Mouse (Mus musculus): ENCODE measurements around the gene Gm21988. TPM values are rescaled to one million over a fixed set of nuclear protein-coding genes. Genes with fewer than 3 reads are reported as not detected.
A peak's percentile ranks its signal among the peaks of the same experiment; 100 is the strongest.

Gm21988 gene
- polyA plus RNA-seq, 1 experiment from 2014 or later = 15.9 TPM

GRCm38 (mm10) chr11:70200036-70200608 lies 39.5 kb downstream of the Gm21988 start:
- H3K4me2 ChIP-seq (ENCODE audit: low read length) = no peak overlapping the region
- peak overlapping the region; percentile 72 for H3K27ac ChIP-seq
- H3K4me3 ChIP-seq (replicated peaks; ENCODE audit: low read depth, low read length) = no peak overlapping the region
- H3K4me1 ChIP-seq (replicated peaks; ENCODE audit: insufficient read depth, low read length) = peaks cover 9% of the 10 kb centered on the region; the same call in 1 of the 2 replicates
- H3K27me3 ChIP-seq (ENCODE audit: insufficient read depth, low read length) = no peaks in the 10 kb centered on the region
- no peak overlapping the region for H3K9ac ChIP-seq (ENCODE audit: low read depth, low read length)
- DNase-seq (ENCODE audit: low spot score) (peak; percentile 27), ATAC-seq (replicated peaks; ENCODE audit: low FRiP score, low read depth) (no peak; the same call in 1 of the 2 replicates)
- H3K36me3 ChIP-seq (ENCODE audit: insufficient read depth, low read length) = no peaks in the 10 kb centered on the region
- no peak for TF ChIP-seq CTCF (IDR thresholded peaks at IDR 0.05; ENCODE audit: low read depth)
- no peaks in the 10 kb centered on the region for H3K9me3 ChIP-seq (replicated peaks; ENCODE audit: low read length)
- WGBS = 55% methylated on average over 5 of the region's 5 CpGs

- Histone ChIP-seq H3K4me1 (replicated peaks; ENCODE audit: insufficient read depth, low read length) (peaks cover 9% of the 10 kb centered on the region; the same call in 1 of the 2 replicates), H3K9ac (ENCODE audit: low read depth, low read length) (no peak overlapping the region), H3K4me3 (replicated peaks; ENCODE audit: low read depth, low read length) (no peak overlapping the region), H3K36me3 (ENCODE audit: insufficient read depth, low read length) (no peaks in the 10 kb centered on the region), H3K9me3 (replicated peaks; ENCODE audit: low read length) (no peaks in the 10 kb centered on the region), H3K27ac (peak overlapping the region; percentile 72), H3K27me3 (ENCODE audit: insufficient read depth, low read length) (no peaks in the 10 kb centered on the region), H3K4me2 (ENCODE audit: low read length) (no peak overlapping the region)
- no peak for TF ChIP-seq CTCF (IDR thresholded peaks at IDR 0.05; ENCODE audit: low read depth)
- DNase-seq (ENCODE audit: low spot score) (no peak), ATAC-seq (replicated peaks; ENCODE audit: low FRiP score, low read depth) (no peak)
- 68% methylated on average over 8 of the region's 8 CpGs for WGBS
Observed at GRCm38 (mm10) chr11:70199107-70199506, 40.5 kb downstream of the Gm21988 start.

GRCm38 (mm10) chr11:70198332-70198731 lies 41.3 kb downstream of the Gm21988 start:
- Histone ChIP-seq H3K27me3 (ENCODE audit: insufficient read depth, low read length) (no peaks in the 10 kb centered on the region), H3K27ac (no peak overlapping the region), H3K9me3 (replicated peaks; ENCODE audit: low read length) (no peaks in the 10 kb centered on the region), H3K4me1 (replicated peaks; ENCODE audit: insufficient read depth, low read length) (peaks cover 12% of the 10 kb centered on the region; the same call in 1 of the 2 replicates), H3K9ac (ENCODE audit: low read depth, low read length) (no peak overlapping the region), H3K36me3 (ENCODE audit: insufficient read depth, low read length) (no peaks in the 10 kb centered on the region), H3K4me2 (ENCODE audit: low read length) (no peak overlapping the region), H3K4me3 (replicated peaks; ENCODE audit: low read depth, low read length) (no peak overlapping the region)
- no peak for DNase-seq (ENCODE audit: low spot score)
- no peak for TF ChIP-seq CTCF (IDR thresholded peaks at IDR 0.05; ENCODE audit: low read depth)
- ATAC-seq (replicated peaks; ENCODE audit: low FRiP score, low read depth) = no peak
- WGBS = 90% methylated on average over 3 of the region's 3 CpGs

- no peak for TF ChIP-seq CTCF (IDR thresholded peaks at IDR 0.05; ENCODE audit: low read depth)
- WGBS = 30% methylated on average over 11 of the region's 11 CpGs
- Histone ChIP-seq H3K36me3 (ENCODE audit: insufficient read depth, low read length) (no peaks in the 10 kb centered on the region), H3K27ac (no peak overlapping the region), H3K4me1 (replicated peaks; ENCODE audit: insufficient read depth, low read length) (peaks cover 5% of the 10 kb centered on the region; the same call in 1 of the 2 replicates), H3K9me3 (replicated peaks; ENCODE audit: low read length) (no peaks in the 10 kb centered on the region), H3K4me3 (replicated peaks; ENCODE audit: low read depth, low read length) (no peak overlapping the region), H3K4me2 (ENCODE audit: low read length) (no peak overlapping the region), H3K9ac (ENCODE audit: low read depth, low read length) (no peak overlapping the region), H3K27me3 (ENCODE audit: insufficient read depth, low read length) (no peaks in the 10 kb centered on the region)
- ATAC-seq (replicated peaks; ENCODE audit: low FRiP score, low read depth) (no peak), DNase-seq (ENCODE audit: low spot score) (no peak)
Observed at GRCm38 (mm10) chr11:70193354-70194285, 46.0 kb downstream of the Gm21988 start.

- Histone ChIP-seq H3K27ac (no peak overlapping the region), H3K9ac (ENCODE audit: low read depth, low read length) (no peak overlapping the region), H3K4me1 (replicated peaks; ENCODE audit: insufficient read depth, low read length) (peaks cover 3% of the 10 kb centered on the region; the same call in 1 of the 2 replicates), H3K36me3 (ENCODE audit: insufficient read depth, low read length) (no peaks in the 10 kb centered on the region), H3K4me2 (ENCODE audit: low read length) (no peak overlapping the region), H3K4me3 (replicated peaks; ENCODE audit: low read depth, low read length) (no peak overlapping the region), H3K27me3 (ENCODE audit: insufficient read depth, low read length) (no peaks in the 10 kb centered on the region), H3K9me3 (replicated peaks; ENCODE audit: low read length) (no peaks in the 10 kb centered on the region)
- no peak for TF ChIP-seq CTCF (IDR thresholded peaks at IDR 0.05; ENCODE audit: low read depth)
- ATAC-seq (replicated peaks; ENCODE audit: low FRiP score, low read depth) = no peak
- no peak for DNase-seq (ENCODE audit: low spot score)
- 70% methylated on average over 4 of the region's 4 CpGs for WGBS
Observed at GRCm38 (mm10) chr11:70192157-70192556, 47.5 kb downstream of the Gm21988 start.

GRCm38 (mm10) chr11:70191188-70191587 lies 48.4 kb downstream of the Gm21988 start:
- Histone ChIP-seq H3K27ac (no peak overlapping the region), H3K27me3 (ENCODE audit: insufficient read depth, low read length) (no peaks in the 10 kb centered on the region), H3K9me3 (replicated peaks; ENCODE audit: low read length) (no peaks in the 10 kb centered on the region), H3K4me2 (ENCODE audit: low read length) (no peak overlapping the region), H3K36me3 (ENCODE audit: insufficient read depth, low read length) (no peaks in the 10 kb centered on the region), H3K9ac (ENCODE audit: low read depth, low read length) (no peak overlapping the region), H3K4me3 (replicated peaks; ENCODE audit: low read depth, low read length) (no peak overlapping the region), H3K4me1 (replicated peaks; ENCODE audit: insufficient read depth, low read length) (peaks cover 3% of the 10 kb centered on the region; the same call in 1 of the 2 replicates)
- no peak for TF ChIP-seq CTCF (IDR thresholded peaks at IDR 0.05; ENCODE audit: low read depth)
- no peak for DNase-seq (ENCODE audit: low spot score)
- 73% methylated on average over 6 of the region's 6 CpGs for WGBS
- no peak for ATAC-seq (replicated peaks; ENCODE audit: low FRiP score, low read depth)
